Mouse (Mus musculus) c-Kit-positive CD71-positive TER-119-negative erythroid progenitor cells, embryonic 14.5 days (primary cell): ENCODE measurements around the gene Apba2.

ENCODE experiments used
- DNase-seq: peaks from one replicate; pipeline ENCODE4 v3.0.0-alpha.2; 2013; ENCODE audit warnings: low read depth

Gene Apba2

GRCm38 (mm10) chr7:64658914-64659313 lies 157.4 kb downstream of the Apba2 start:
- DNase-seq, result no peak

- no peak for DNase-seq
Observed at GRCm38 (mm10) chr7:64659328-64659727, 157.8 kb downstream of the Apba2 start.

- no peak for DNase-seq
Observed at GRCm38 (mm10) chr7:64662506-64662905, 161.0 kb downstream of the Apba2 start.

GRCm38 (mm10) chr7:64663600-64663999 lies 162.1 kb downstream of the Apba2 start:
- no peak for DNase-seq

- DNase-seq, result no peak
Observed at GRCm38 (mm10) chr7:64665120-64665519, 163.6 kb downstream of the Apba2 start.

- no peak for DNase-seq
Observed at GRCm38 (mm10) chr7:64665716-64666298, 164.3 kb downstream of the Apba2 start.

- DNase-seq, result no peak
Observed at GRCm38 (mm10) chr7:64667959-64668358, 166.5 kb downstream of the Apba2 start.

- no peak for DNase-seq
Observed at GRCm38 (mm10) chr7:64679771-64680479, 178.4 kb downstream of the Apba2 start.

GRCm38 (mm10) chr7:64684893-64685292 lies 183.4 kb downstream of the Apba2 start:
- DNase-seq, result no peak

- no peak for DNase-seq
Observed at GRCm38 (mm10) chr7:64688115-64688817, 186.8 kb downstream of the Apba2 start.

- no peak for DNase-seq
Observed at GRCm38 (mm10) chr7:64691831-64692230, 190.3 kb downstream of the Apba2 start.

GRCm38 (mm10) chr7:64694937-64695336 lies 193.4 kb downstream of the Apba2 start:
- no peak for DNase-seq

GRCm38 (mm10) chr7:64696521-64697281 lies 195.2 kb downstream of the Apba2 start:
- DNase-seq, result no peak

- DNase-seq, result no peak
Observed at GRCm38 (mm10) chr7:64697791-64698337, 196.4 kb downstream of the Apba2 start.

- no peak for DNase-seq
Observed at GRCm38 (mm10) chr7:64704060-64704595, 202.6 kb downstream of the Apba2 start.

GRCm38 (mm10) chr7:64708176-64708575 lies 206.7 kb downstream of the Apba2 start:
- no peak for DNase-seq

- no peak for DNase-seq
Observed at GRCm38 (mm10) chr7:64709520-64710262, 208.2 kb downstream of the Apba2 start.

- DNase-seq, result no peak
Observed at GRCm38 (mm10) chr7:64716286-64716685, 214.8 kb downstream of the Apba2 start.

- DNase-seq, result no peak
Observed at GRCm38 (mm10) chr7:64723313-64723712, 221.8 kb downstream of the Apba2 start.

GRCm38 (mm10) chr7:64724409-64724808 lies 222.9 kb downstream of the Apba2 start:
- DNase-seq, result no peak
